Mouse (Mus musculus): Measurements from ENCODE around the gene Btbd6. TPM values are rescaled to one million over a fixed set of nuclear protein-coding genes. Genes with fewer than 3 reads are reported as not detected.
A peak's percentile ranks its signal among the peaks of the same experiment; 100 is the strongest.

The Btbd6 gene
- polyA plus RNA-seq, 1 experiment from 2014 or later = 31.5 TPM

DNA sequence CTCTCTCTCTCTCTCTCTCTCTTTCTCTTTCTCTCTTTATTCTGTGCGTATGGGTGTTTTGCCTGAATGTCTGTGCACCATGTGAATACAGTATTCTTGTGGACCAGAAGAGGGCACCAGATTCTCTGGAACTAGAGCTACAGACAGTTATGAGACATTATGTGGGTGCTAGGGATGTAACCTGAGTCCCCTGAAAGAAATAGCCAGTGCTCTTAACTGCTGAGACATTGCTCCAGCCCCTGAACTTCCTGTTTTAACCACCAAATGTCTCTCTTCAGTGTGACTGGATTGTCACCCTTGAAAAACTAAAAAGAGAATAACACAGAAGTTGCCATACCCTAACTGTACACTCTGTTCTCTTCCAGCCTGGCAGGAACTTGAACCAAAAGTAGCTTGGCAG, 50.3 kb downstream of the Btbd6 start:
- no peaks in the 10 kb centered on the region for H3K9me3 ChIP-seq (replicated peaks)
- peaks cover 12% of the 10 kb centered on the region; the same call in 1 of the 2 replicates for H3K36me3 ChIP-seq
- H3K9ac ChIP-seq = no peak overlapping the region
- H3K4me1 ChIP-seq = peaks cover 8% of the 10 kb centered on the region; the same call in 1 of the 2 replicates
- no peak overlapping the region for H3K27ac ChIP-seq (replicated peaks)
- 100% methylated on average over 1 of the region's 1 CpGs for WGBS
- H3K4me2 ChIP-seq (replicated peaks) = no peak overlapping the region
- ATAC-seq (ENCODE audit: insufficient number of reproducible peaks, low FRiP score, low TSS enrichment, low read depth) = no peak
- no peak overlapping the region for H3K4me3 ChIP-seq (replicated peaks)
- H3K27me3 ChIP-seq = no peaks in the 10 kb centered on the region

DNA sequence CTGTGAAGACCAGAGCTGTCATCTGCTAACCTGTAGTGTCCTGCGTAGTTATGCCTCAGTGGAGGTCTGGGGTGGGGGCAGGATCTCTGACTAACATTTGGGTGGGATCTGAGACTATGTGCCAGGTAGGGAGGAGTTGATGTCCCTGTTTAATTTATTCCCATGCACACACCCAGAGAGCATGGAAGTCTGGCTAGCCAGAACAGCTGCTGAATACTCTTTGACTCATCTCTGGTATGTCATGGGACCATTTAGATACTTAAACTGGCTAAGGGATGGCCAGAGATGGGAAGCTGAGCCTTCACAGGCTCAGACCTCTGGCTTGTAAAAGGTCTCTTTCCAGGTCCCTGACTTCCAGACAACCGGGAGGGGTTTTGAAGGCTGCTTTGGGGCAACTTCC, 51.2 kb downstream of the Btbd6 start:
- Histone ChIP-seq H3K4me3 (replicated peaks) (no peak overlapping the region), H3K27me3 (no peaks in the 10 kb centered on the region), H3K9me3 (replicated peaks) (no peaks in the 10 kb centered on the region), H3K27ac (replicated peaks) (peak overlapping the region; percentile 58; the same call in 1 of the 2 replicates), H3K4me2 (replicated peaks) (no peak overlapping the region), H3K36me3 (peaks cover 12% of the 10 kb centered on the region; the same call in 1 of the 2 replicates), H3K4me1 (peaks cover 13% of the 10 kb centered on the region), H3K9ac (no peak overlapping the region)
- ATAC-seq (ENCODE audit: insufficient number of reproducible peaks, low FRiP score, low TSS enrichment, low read depth) = no peak
- 78% methylated on average over 2 of the region's 2 CpGs for WGBS

DNA sequence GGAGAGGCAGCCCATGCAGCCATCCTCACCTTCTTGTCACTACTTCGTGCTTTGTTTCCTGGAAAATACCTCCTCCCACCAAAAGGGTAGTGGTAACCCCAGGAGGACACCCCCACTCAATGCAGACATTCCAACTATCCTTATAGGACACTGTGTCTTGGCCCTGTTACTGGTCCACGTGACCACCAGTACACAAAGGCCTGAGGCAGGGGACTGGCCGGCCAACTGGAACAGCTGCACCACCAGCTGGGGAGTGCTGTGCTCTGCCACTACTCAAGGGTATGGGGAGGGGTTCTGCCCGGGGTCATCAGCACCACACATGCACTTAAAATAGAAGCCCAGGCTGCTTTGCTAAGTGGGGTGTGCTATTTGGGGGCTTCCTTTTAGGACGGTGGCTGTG, 51.8 kb downstream of the Btbd6 start:
- WGBS = 48% methylated on average over 5 of the region's 5 CpGs
- H3K27ac ChIP-seq (replicated peaks) = peak overlapping the region; percentile 68
- ATAC-seq (ENCODE audit: insufficient number of reproducible peaks, low FRiP score, low TSS enrichment, low read depth) = peak; percentile 53; the same call in 1 of the 2 replicates

More for the DNA sequence above, 51.8 kb downstream of the Btbd6 start:
- Histone ChIP-seq H3K27me3 (no peaks in the 10 kb centered on the region), H3K9me3 (replicated peaks) (no peaks in the 10 kb centered on the region), H3K4me1 (peaks cover 16% of the 10 kb centered on the region), H3K36me3 (peaks cover 11% of the 10 kb centered on the region; the same call in 1 of the 2 replicates), H3K9ac (no peak overlapping the region), H3K4me2 (replicated peaks) (no peak overlapping the region), H3K4me3 (replicated peaks) (no peak overlapping the region)

Other genes starting within 250 kb of the Btbd6 start
- gene Pld4, start 215.8 kb upstream of the Btbd6 start, polyA plus RNA-seq (2015; fragmentation: Nextera tagmentation; extraction: Ambion mirVana) = 13.4 and 15.3 TPM in 2 replicates
- 8.5 and 10.3 TPM in 2 replicates for gene Ahnak2, start 173.8 kb upstream of the Btbd6 start, polyA plus RNA-seq (2015; fragmentation: Nextera tagmentation; extraction: Ambion mirVana)
- 10.9 and 16.5 TPM in 2 replicates for gene Clba1, start 167.5 kb upstream of the Btbd6 start, polyA plus RNA-seq (2015; fragmentation: Nextera tagmentation; extraction: Ambion mirVana)
- 99.7 and 110 TPM in 2 replicates for gene Cdca4, start 147.1 kb upstream of the Btbd6 start, polyA plus RNA-seq (2015; fragmentation: Nextera tagmentation; extraction: Ambion mirVana)
- gene Gpr132, start 108.3 kb upstream of the Btbd6 start, polyA plus RNA-seq (2015; fragmentation: Nextera tagmentation; extraction: Ambion mirVana) = 0.35 and 0.41 TPM in 2 replicates
- 13.0 and 14.3 TPM in 2 replicates for gene Jag2, start 46.7 kb upstream of the Btbd6 start, polyA plus RNA-seq (2015; fragmentation: Nextera tagmentation; extraction: Ambion mirVana)
- gene Nudt14, start 34.4 kb upstream of the Btbd6 start, polyA plus RNA-seq (2015; fragmentation: Nextera tagmentation; extraction: Ambion mirVana) = 93.4 and 94.7 TPM in 2 replicates
- gene Brf1, start 24.2 kb downstream of the Btbd6 start, polyA plus RNA-seq (2015; fragmentation: Nextera tagmentation; extraction: Ambion mirVana) = 62.4 and 70.9 TPM in 2 replicates
- gene Pacs2, start 38.0 kb downstream of the Btbd6 start, polyA plus RNA-seq (2015; fragmentation: Nextera tagmentation; extraction: Ambion mirVana) = 17.4 and 19.9 TPM in 2 replicates
- gene Tex22, start 98.0 kb downstream of the Btbd6 start, polyA plus RNA-seq (2015; fragmentation: Nextera tagmentation; extraction: Ambion mirVana) = 0.20 TPM in 1 of 2 replicates, not detected in the other
- 14.7 and 15.6 TPM in 2 replicates for gene Mta1, start 121.8 kb downstream of the Btbd6 start, polyA plus RNA-seq (2015; fragmentation: Nextera tagmentation; extraction: Ambion mirVana)
- 150 and 162 TPM in 2 replicates for gene Crip2, start 163.8 kb downstream of the Btbd6 start, polyA plus RNA-seq (2015; fragmentation: Nextera tagmentation; extraction: Ambion mirVana)
- gene Crip1, start 169.8 kb downstream of the Btbd6 start, polyA plus RNA-seq (2015; fragmentation: Nextera tagmentation; extraction: Ambion mirVana) = 436 and 462 TPM in 2 replicates
- 29.6 and 36.8 TPM in 2 replicates for gene Tedc1, start 179.9 kb downstream of the Btbd6 start, polyA plus RNA-seq (2015; fragmentation: Nextera tagmentation; extraction: Ambion mirVana)
- gene Tmem121, start 209.4 kb downstream of the Btbd6 start, polyA plus RNA-seq (2015; fragmentation: Nextera tagmentation; extraction: Ambion mirVana) = 17.0 and 17.5 TPM in 2 replicates